Mouse (Mus musculus): Measurements from ENCODE around the gene Hnrnpk. TPM values are rescaled to one million over a fixed set of nuclear protein-coding genes. Genes with fewer than 3 reads are reported as not detected.
A peak's percentile ranks its signal among the peaks of the same experiment; 100 is the strongest.

Hnrnpk gene
- polyA plus RNA-seq, 1 experiment from 2014 or later: 911 TPM

DNA sequence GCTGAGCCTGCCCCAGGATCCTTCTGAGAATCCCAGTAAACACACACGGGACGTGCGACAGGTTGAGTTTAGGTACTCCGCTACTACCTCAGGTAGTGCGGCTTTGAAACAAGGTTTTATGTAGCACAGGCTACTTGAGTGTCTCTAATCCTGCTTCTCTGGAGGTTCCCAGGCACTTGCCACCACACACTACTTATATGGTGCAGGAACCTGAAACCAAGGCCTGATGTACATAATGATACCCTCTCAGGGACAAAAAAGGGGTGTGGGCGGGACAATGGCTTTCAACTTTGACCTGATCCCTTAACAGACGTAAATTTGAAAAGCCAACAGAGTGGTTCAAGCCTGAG lies 43.9 kb downstream of the Hnrnpk start:
- no peaks in the 10 kb centered on the region for H3K36me3 ChIP-seq
- peak; percentile 69 for ATAC-seq
- no peak overlapping the region for H3K27ac ChIP-seq
- peak overlapping the region; percentile 44 for H3K9ac ChIP-seq
- peak overlapping the region; percentile 72 for H3K4me3 ChIP-seq
- no peaks in the 10 kb centered on the region for H3K9me3 ChIP-seq (replicated peaks)
- WGBS (ENCODE audit: insufficient replicate concordance): 9% methylated on average over 7 of the region's 7 CpGs
- peaks cover 12% of the 10 kb centered on the region for H3K4me1 ChIP-seq
- H3K27me3 ChIP-seq (replicated peaks): peaks cover 19% of the 10 kb centered on the region
- H3K4me2 ChIP-seq: peak overlapping the region; percentile 100

DNA sequence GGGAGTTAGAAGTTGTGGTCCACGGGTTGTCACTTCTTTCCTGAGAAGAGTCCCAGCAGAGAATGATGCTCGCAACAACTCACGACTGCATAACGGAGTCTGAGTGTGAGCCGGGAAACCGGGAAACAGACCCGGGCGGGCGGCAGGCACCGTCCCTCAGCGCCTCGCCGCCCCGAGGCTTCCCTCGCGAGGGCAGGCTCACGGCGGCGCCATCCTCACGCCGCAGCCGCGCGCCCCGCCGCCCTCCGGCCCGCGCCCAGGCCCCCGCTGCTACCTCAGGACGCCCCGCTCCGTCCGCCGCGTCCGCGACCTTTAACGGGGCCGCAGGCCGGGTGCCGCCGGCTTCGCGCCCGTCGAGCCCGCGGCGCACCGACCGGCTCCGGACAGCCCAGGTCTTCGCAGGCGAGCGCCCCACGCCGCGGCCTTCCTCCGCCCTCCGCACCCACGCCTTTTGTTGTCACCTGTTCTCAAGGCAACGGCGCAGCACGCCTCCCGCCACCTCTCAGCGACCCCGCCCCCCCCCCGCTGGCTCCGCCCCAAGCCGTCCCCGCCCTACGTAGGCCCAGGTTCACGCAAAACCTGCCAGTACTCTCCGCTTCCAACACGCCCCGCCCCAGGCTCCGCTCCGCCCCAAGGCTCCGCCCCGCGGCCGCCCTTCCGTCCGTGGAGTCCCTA lies 44.4 kb downstream of the Hnrnpk start, which contains the start of gene Kif27:
Gene Kif27 (minus strand): TSS at position 494 of the 675 bp plus-strand sequence.
- Histone ChIP-seq H3K9me3 (replicated peaks) (no peaks in the 10 kb centered on the region), H3K27me3 (replicated peaks) (peaks cover 19% of the 10 kb centered on the region), H3K27ac (no peak within 1 kb of the TSS), H3K4me1 (peaks cover 12% of the 10 kb centered on the region), H3K9ac (peak within 1 kb of the TSS; percentile 77), H3K36me3 (no peaks in the 10 kb centered on the region), H3K4me2 (peak within 1 kb of the TSS; percentile 100), H3K4me3 (peak within 1 kb of the TSS; percentile 72)
- WGBS (ENCODE audit: insufficient replicate concordance): 1% methylated on average over 71 of the region's 85 CpGs
- peak; percentile 99 for ATAC-seq

DNA sequence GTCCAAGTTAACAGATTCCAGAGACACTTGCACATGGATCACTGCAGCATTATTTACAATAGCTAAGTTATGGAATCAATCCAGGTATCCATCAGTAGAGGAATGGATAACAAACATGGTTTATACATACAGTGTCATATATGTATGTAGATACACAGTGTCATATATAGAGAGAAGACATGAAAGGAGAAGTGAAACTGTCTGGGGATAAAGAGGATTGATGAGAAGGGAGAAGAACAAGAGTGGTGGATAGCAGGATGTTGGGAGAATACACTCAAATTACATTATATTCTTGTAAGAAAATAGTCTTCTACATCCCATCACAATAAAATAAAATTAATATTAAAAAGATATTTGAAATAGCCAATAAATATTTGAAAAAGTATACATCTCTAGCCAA lies 50.1 kb downstream of the Hnrnpk start:
- Histone ChIP-seq H3K27ac (no peak overlapping the region), H3K9me3 (replicated peaks) (no peaks in the 10 kb centered on the region), H3K27me3 (replicated peaks) (peaks cover 25% of the 10 kb centered on the region), H3K4me1 (no peaks in the 10 kb centered on the region), H3K4me3 (no peak overlapping the region), H3K4me2 (no peak overlapping the region), H3K9ac (no peak overlapping the region), H3K36me3 (no peaks in the 10 kb centered on the region)
- ATAC-seq: no peak

DNA sequence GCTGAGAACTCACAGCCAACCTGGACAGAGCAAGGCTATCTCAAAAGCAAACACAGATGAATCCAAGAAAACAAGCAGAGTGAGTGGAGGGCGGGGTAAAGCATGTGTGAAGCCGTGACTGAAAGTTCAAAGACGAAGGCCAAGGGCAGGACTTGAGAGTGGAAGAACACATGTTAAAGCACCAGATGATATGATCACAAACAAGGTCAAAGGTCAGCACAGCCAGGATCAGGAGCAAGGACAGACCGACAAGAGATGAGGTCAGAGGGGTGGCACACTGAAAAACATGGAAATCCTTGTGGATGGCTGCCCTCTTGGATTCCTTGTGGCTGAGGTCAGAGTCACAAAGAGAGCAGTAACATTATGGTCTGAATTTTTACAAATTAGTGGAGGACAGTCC lies 52.5 kb downstream of the Hnrnpk start:
- no peaks in the 10 kb centered on the region for H3K9me3 ChIP-seq (replicated peaks)
- no peaks in the 10 kb centered on the region for H3K36me3 ChIP-seq
- no peak overlapping the region for H3K4me3 ChIP-seq
- ATAC-seq: no peak
- peaks cover 8% of the 10 kb centered on the region; the same call in 1 of the 2 replicates for H3K27me3 ChIP-seq (replicated peaks)
- H3K4me1 ChIP-seq: no peaks in the 10 kb centered on the region
- H3K27ac ChIP-seq: no peak overlapping the region
- no peak overlapping the region for H3K9ac ChIP-seq
- no peak overlapping the region for H3K4me2 ChIP-seq
- WGBS (ENCODE audit: insufficient replicate concordance): 57% methylated on average over 4 of the region's 4 CpGs

DNA sequence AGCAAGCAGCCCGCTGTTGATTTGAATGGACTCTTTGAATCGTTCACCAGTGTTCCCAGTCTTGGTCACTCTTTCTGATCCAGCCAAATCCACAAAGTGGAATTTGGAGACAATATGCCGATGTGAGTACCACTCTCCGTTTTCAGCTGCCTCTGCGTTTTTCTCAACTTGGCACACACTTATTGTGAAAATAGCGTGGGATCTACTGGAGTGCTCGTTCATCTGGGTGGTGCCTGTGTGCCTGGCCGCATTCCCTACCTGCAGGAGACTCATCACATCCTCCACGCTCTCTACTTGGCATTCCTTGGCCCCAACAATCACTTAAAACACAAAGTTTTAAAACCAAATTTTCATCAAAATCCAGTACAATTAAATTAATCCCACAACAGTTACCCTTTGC lies 58.6 kb downstream of the Hnrnpk start:
- H3K4me3 ChIP-seq: no peak overlapping the region
- no peaks in the 10 kb centered on the region for H3K36me3 ChIP-seq
- no peak overlapping the region for H3K9ac ChIP-seq
- no peaks in the 10 kb centered on the region for H3K27me3 ChIP-seq (replicated peaks)
- no peak for ATAC-seq
- no peaks in the 10 kb centered on the region for H3K4me1 ChIP-seq
- H3K9me3 ChIP-seq (replicated peaks): no peaks in the 10 kb centered on the region
- no peak overlapping the region for H3K27ac ChIP-seq
- no peak overlapping the region for H3K4me2 ChIP-seq
- WGBS (ENCODE audit: insufficient replicate concordance): 71% methylated on average over 9 of the region's 9 CpGs

MicroRNAs encoded within 50 kb of the gene (microRNA counts, 519-probe panel; counts per million panel counts)
- microRNA mmu-miR-7a: 5,372 counts per million, percentile 87 among the panel's probes with 10 or more counts

Small RNA genes within 50 kb of the gene (microRNA-seq; reads per million reads assigned to microRNA genes)
- gene Mir7-1: 331 reads per million, percentile 62 among the genes with 10 or more reads in this experiment

Other genes starting within 250 kb of the Hnrnpk start
- gene Idnk, start 245.7 kb downstream of the Hnrnpk start, polyA plus RNA-seq (2016; fragmentation: Nextera tagmentation; extraction: Ambion mirVana): 24.6 and 25.8 TPM in 2 replicates
- gene Ubqln1, start 187.7 kb downstream of the Hnrnpk start, polyA plus RNA-seq (2016; fragmentation: Nextera tagmentation; extraction: Ambion mirVana): 83.3 and 83.6 TPM in 2 replicates
- gene Gkap1, start 127.6 kb downstream of the Hnrnpk start, polyA plus RNA-seq (2016; fragmentation: Nextera tagmentation; extraction: Ambion mirVana): 9.0 and 9.1 TPM in 2 replicates
- gene Kif27, start 44.2 kb downstream of the Hnrnpk start, polyA plus RNA-seq (2016; fragmentation: Nextera tagmentation; extraction: Ambion mirVana): 0.06 and 0.14 TPM in 2 replicates
- 27.5 and 27.6 TPM in 2 replicates for gene 2210016F16Rik, start 18.1 kb downstream of the Hnrnpk start, polyA plus RNA-seq (2016; fragmentation: Nextera tagmentation; extraction: Ambion mirVana)
- 22.3 and 25.4 TPM in 2 replicates for gene Rmi1, start 1.1 kb downstream of the Hnrnpk start, polyA plus RNA-seq (2016; fragmentation: Nextera tagmentation; extraction: Ambion mirVana)
- gene Slc28a3, start 207.5 kb upstream of the Hnrnpk start, polyA plus RNA-seq (2016; fragmentation: Nextera tagmentation; extraction: Ambion mirVana): not detected in 2 replicates

All from liver, embryonic 12.5 days (tissue).